Mouse (Mus musculus): ENCODE results near the gene Skor1.

- TF ChIP-seq POLR2A (IDR thresholded peaks at IDR 0.05; ENCODE audit: low read depth, low read length) (no peak), CTCF (IDR thresholded peaks at IDR 0.05; ENCODE audit: borderline replicate concordance, insufficient read depth, low read length) (no peak)
Observed at GRCm38 (mm10) chr9:63109782-63110087, 39.0 kb downstream of the Skor1 start.

All from embryonic fibroblast, embryonic 13.5 days (primary cell).